Comparison of ENCODE assay signal across 8 mouse cellular contexts in the genomic region with DNA sequence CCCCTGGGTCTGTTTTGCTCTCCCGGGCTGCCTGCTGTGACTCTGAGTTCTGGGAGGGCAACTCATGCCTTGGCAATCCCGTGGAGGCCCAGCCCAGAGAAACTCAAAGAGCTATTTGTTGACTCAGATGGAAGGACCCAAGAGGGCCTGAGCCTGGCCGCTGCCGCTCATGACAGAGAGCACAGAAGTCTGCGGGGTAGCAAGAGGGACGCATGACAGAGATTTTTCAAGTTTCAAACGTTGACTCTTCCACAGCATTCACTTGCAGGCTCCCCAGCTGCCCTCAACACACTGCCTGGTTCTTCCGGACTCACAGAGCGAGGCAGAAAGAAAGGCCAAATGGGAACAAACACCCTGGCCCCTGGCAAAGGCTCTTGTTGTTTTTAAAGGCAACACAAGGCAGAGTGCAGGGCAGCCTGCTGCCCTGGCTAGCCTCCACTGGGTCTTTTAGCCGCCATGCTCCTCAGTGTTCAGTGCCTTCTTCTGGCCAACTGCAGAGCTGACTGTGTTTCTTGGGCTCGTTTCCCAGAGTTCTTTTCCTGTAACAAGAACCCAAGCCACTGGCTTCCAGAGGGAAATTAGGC.
DNase-seq lines count a peak whose midpoint lies in the region; ATAC-seq lines count a peak whose summit lies in the region.
"Had no signal": no experiment of that assay in that cellular context is flagged by ENCODE, and none has a peak within 500 bp of the region (broad histone marks: within the 10 kb centered on the region; RNA-seq: fewer than 3 reads in every experiment).

No protein-coding gene starts in this region.

- intact Hi-C loops in left cerebral cortex, postnatal 10 days (cut with DNase I), result no loop called here

- peak; percentile 65 for DNase-seq in 3T3-L1 (ENCODE audit: low read depth, low spot score)
- DNase-seq in Muller cell, postnatal 12 days (ENCODE audit: inconsistent ontology term), result peak; percentile 83
- DNase-seq in fibroblast of lung, adult 2 months (ENCODE audit: low read depth), result peak; percentile 92
- DNase-seq in left cerebral cortex, postnatal 10 days (ENCODE audit: extremely low spot score in 1 of 2, low spot score in 2 of 2), result peak; percentile 23 to 74
- peak; percentile 79 for DNase-seq in skeletal muscle tissue, adult 2 months (ENCODE audit: low read depth, low spot score)
- DNase-seq in forebrain, embryonic 14.5 days (ENCODE audit: low spot score), result no peak

- H3K36me3 ChIP-seq in hindbrain, embryonic 16.5 days (ENCODE audit: control insufficient read depth, insufficient read depth, low read length), result no peaks in the 10 kb centered on the region
- no peaks in the 10 kb centered on the region for H3K36me3 ChIP-seq in forebrain, embryonic 14.5 days (ENCODE audit: control insufficient read depth, insufficient read depth, low read length)
- H3K36me3 ChIP-seq: stomach, embryonic 15.5 days had no signal

- no peak overlapping the region for H3K4me2 ChIP-seq in hindbrain, embryonic 16.5 days (ENCODE audit: low read length)
- no peak overlapping the region for H3K4me2 ChIP-seq in forebrain, embryonic 14.5 days (ENCODE audit: low read length)
- H3K4me2 ChIP-seq: stomach, embryonic 15.5 days had no signal

- no peaks in the 10 kb centered on the region for H3K27me3 ChIP-seq in hindbrain, embryonic 16.5 days (replicated peaks; ENCODE audit: control insufficient read depth, insufficient read depth, low read length)
- no peaks in the 10 kb centered on the region for H3K27me3 ChIP-seq in forebrain, embryonic 14.5 days (replicated peaks; ENCODE audit: control insufficient read depth, insufficient read depth, low read length)
- H3K27me3 ChIP-seq: stomach, embryonic 15.5 days had no signal

- H3K9me3 ChIP-seq in hindbrain, embryonic 16.5 days (ENCODE audit: control insufficient read depth, low read length), result no peaks in the 10 kb centered on the region
- H3K9me3 ChIP-seq in forebrain, embryonic 14.5 days (replicated peaks; ENCODE audit: control insufficient read depth, low read length), result no peaks in the 10 kb centered on the region
- H3K9me3 ChIP-seq: stomach, embryonic 15.5 days had no signal

- peaks cover 5% of the 10 kb centered on the region for H3K4me1 ChIP-seq in hindbrain, embryonic 16.5 days (ENCODE audit: control insufficient read depth, insufficient read depth, low read depth, low read length)
- 0 out of 2 replicates have a peak, but pooled peaks cover 7% of the 10 kb centered on the region for H3K4me1 ChIP-seq in forebrain, embryonic 14.5 days (ENCODE audit: control insufficient read depth, insufficient read depth, low read length)

- 0 out of 2 replicates have a peak overlapping the region, but pooled peaks have one; percentile 32 for H3K27ac ChIP-seq in hindbrain, embryonic 16.5 days (ENCODE audit: low read depth, low read length)
- no peak overlapping the region for H3K27ac ChIP-seq in forebrain, embryonic 14.5 days (ENCODE audit: low read depth, low read length)
- H3K27ac ChIP-seq: stomach, embryonic 15.5 days had no signal

- WGBS in hindbrain, embryonic 16.5 days, result 20% methylated on average over 11 of the region's 11 CpGs
- WGBS in forebrain, embryonic 14.5 days, result 53% methylated on average over 11 of the region's 11 CpGs

- H3K4me3 ChIP-seq in hindbrain, embryonic 16.5 days (ENCODE audit: low read length), result no peak overlapping the region
- no peak overlapping the region for H3K4me3 ChIP-seq in forebrain, embryonic 14.5 days (ENCODE audit: low read depth, low read length)
- H3K4me3 ChIP-seq: stomach, embryonic 15.5 days had no signal

- peak; percentile 84 for ATAC-seq in hindbrain, embryonic 16.5 days
- ATAC-seq in forebrain, embryonic 14.5 days, result no peak

- no peak overlapping the region for H3K9ac ChIP-seq in hindbrain, embryonic 16.5 days (ENCODE audit: low read depth, low read length)
- no peak overlapping the region for H3K9ac ChIP-seq in forebrain, embryonic 14.5 days (ENCODE audit: low read length)
- H3K9ac ChIP-seq: stomach, embryonic 15.5 days had no signal
